Comparison of ENCODE assay signal across 11 mouse cellular contexts in the genomic region with DNA sequence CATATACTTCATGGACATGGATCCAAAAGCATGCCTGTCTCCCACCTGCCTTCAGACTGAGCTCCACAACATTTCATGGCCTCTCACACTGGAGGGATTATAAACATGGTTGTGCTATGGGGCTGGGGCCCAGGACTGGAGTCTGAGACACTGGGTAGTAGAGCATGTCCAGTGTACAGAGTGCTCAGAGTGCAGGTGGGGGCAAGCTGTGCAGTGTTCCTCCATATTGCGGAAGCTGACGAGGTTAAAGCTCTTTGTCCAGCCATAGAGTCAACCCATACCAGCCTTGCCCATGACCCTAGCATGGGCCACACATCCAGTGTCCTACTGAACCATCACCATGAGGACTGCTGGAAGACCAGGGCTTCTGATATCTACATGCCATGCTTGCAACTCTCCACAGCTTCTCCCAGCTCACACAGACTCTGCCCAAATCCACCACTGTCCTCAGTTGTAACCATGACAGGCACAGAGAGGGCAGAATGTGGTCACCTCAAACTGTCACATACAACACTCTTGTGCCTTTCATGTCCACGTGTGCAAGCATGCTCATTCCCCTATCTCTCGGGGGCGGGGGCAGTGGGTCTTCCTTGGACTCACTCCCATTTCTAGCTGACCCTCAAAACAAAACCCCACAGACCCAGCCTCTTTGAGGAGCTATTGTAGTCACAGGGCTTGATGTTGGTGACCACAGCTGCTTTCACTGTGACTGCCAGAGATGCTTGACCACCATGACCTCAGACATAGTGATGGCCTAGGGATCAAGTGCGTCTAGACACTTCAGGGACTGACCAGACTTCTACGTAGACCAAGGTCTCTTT.
"Had no signal": no experiment of that assay in that cellular context is flagged by ENCODE, and none has a peak within 500 bp of the region (broad histone marks: within the 10 kb centered on the region; RNA-seq: fewer than 3 reads in every experiment).

No protein-coding gene starts in this region.

- H3K36me3 ChIP-seq: limb, embryonic 13.5 days; liver, embryonic 12.5 days; midbrain, embryonic 15.5 days; neural tube, embryonic 13.5 days had no signal

- H3K27ac ChIP-seq: limb, embryonic 13.5 days; liver, embryonic 12.5 days; midbrain, embryonic 15.5 days; neural tube, embryonic 13.5 days had no signal

- H3K9me3 ChIP-seq: limb, embryonic 13.5 days; liver, embryonic 12.5 days; midbrain, embryonic 15.5 days; neural tube, embryonic 13.5 days had no signal

- H3K4me2 ChIP-seq: limb, embryonic 13.5 days; liver, embryonic 12.5 days; midbrain, embryonic 15.5 days; neural tube, embryonic 13.5 days had no signal

- H3K9ac ChIP-seq: limb, embryonic 13.5 days; liver, embryonic 12.5 days; midbrain, embryonic 15.5 days; neural tube, embryonic 13.5 days had no signal

- DNase-seq: kidney, adult 8-10 months; kidney, postnatal 25 days; retina, postnatal 1 day; right cerebral cortex, postnatal 4 days; thymus, adult 18-20 months; thymus, postnatal 14 days had no signal

- H3K27me3 ChIP-seq: limb, embryonic 13.5 days; liver, embryonic 12.5 days; midbrain, embryonic 15.5 days; neural tube, embryonic 13.5 days had no signal

- H3K4me1 ChIP-seq: limb, embryonic 13.5 days; liver, embryonic 12.5 days; midbrain, embryonic 15.5 days; neural tube, embryonic 13.5 days had no signal

- H3K4me3 ChIP-seq: limb, embryonic 13.5 days; liver, embryonic 12.5 days; midbrain, embryonic 15.5 days; neural tube, embryonic 13.5 days had no signal

- ATAC-seq: intestine, embryonic 16.5 days; liver, embryonic 12.5 days; midbrain, embryonic 15.5 days had no signal
